Mouse (Mus musculus) gastrocnemius, postnatal 10 days (tissue): Measurements from ENCODE around the gene Chmp5. TPM values are rescaled to one million over a fixed set of nuclear protein-coding genes. Genes with fewer than 3 reads are reported as not detected.
"Not testable (repeated sequence)": the region's sequence is repeated elsewhere in the genome, so short reads cannot be mapped to it uniquely, and the experiment has no call there.

Source experiments
- DNase-seq: peaks from one replicate; pipeline ENCODE4 v3.0.0; 2021; ENCODE audit warnings: mixed read lengths
- long read RNA-seq, 2 experiments: library from polyadenylated mRNA; stranded (forward); transcript quantifications; one replicate each; pipeline ENCODE4 v2.0.0; 2021
- total RNA-seq, 2 experiments: library from RNA; stranded (reverse); gene quantifications; 2 replicates each; pipeline ENCODE4 v1.2.3; 2021

The Chmp5 gene
- total RNA-seq, result 10 to 100 TPM; 33.0 to 33.9 TPM
- long read RNA-seq, experiment 1, transcript Chmp5-201 (8 exons, 1,519 nt), result major isoform, 46 of 47 reads
- long read RNA-seq, experiment 1, partial matches to known transcripts, result 1 of 47 reads
- long read RNA-seq, experiment 1, other reads (novel, unspliced or antisense), result 0 of 47 reads
- long read RNA-seq, experiment 2, transcript Chmp5-201 (8 exons, 1,519 nt), result major isoform, 44 of 45 reads
- long read RNA-seq, experiment 2, partial matches to known transcripts, result 1 of 45 reads
- long read RNA-seq, experiment 2, other reads (novel, unspliced or antisense), result 0 of 45 reads

DNA sequence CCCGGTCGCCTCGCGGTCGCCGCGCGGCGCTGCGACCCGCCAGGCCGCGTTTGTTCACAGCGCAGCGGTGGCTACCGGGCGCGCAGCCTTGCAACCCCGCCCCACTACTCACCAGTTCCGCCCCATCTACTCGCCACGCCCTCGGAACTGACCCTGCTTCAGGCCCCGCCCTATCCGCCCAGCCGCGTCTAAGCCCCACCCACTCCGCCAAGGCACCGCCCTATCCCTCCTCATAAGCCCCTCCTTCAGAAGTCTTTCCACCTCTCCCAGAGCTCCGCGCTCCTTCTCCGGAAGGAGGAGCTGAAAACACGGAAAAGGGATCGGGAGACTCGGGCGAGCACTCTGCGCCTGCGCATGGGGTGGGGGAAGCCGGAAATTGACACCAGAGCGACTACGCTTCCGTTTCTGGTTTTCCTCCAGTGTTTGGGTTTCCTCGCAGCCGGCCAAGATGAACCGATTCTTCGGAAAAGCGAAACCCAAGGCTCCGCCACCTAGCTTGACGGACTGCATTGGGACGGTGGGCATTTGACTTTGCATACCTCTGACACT, at the start of gene Chmp5, which contains the start of gene Bag1:
TSS of gene Chmp5 (plus strand) at position 248 of the 549 bp plus-strand sequence.
TSS of gene Bag1 (minus strand) at position 135 of the 549 bp plus-strand sequence.
- DNase-seq, result peak; percentile 99

DNA sequence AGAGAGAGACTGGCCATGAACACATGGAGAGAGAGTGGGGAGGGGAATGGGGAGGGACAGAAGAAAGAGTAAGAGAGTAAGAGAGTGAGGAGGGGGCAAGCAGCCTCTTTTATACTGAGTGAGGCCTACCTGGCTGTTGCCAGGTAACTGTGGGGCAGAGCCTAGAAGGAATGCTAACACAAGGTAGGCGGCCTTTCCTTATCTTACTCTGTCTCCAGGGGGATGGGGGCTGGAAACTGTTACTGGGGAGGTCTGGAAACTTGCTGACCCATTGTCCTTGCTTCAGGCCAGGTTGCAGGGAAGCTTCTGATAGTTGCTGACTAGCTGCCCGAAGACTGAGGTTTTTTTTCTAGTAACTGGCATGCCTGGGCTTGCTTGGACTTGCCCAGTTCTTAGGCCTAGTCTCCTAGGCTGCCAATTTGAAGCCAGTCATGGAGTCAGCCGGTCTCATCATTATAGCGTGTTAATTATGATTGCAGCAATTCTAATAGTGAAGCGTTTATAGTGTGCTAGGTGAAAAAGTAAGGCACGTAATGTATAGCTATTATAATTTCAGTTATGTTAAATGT, 49.6 kb upstream of the Chmp5 start:
- no peak for DNase-seq

DNA sequence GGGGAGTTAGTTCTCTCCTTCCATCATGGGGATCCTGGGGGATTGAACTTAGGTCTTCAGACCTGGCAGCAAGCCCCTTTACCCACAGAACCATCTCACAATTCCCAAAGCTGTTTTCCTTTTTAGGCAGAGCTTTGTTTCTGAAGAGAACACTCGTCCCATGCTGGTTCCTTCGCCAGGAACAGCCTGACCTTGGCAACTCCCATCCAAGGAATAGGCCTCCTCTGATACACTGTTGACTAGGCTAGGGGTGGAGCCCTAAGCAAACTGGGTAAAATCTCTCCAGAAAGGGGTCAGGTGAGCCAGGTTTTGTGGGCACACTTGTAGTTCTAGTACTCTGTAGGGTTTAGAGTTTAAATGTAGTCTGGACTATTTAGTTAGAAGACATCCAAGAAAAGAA, 48.9 kb upstream of the Chmp5 start:
- DNase-seq, result no peak

DNA sequence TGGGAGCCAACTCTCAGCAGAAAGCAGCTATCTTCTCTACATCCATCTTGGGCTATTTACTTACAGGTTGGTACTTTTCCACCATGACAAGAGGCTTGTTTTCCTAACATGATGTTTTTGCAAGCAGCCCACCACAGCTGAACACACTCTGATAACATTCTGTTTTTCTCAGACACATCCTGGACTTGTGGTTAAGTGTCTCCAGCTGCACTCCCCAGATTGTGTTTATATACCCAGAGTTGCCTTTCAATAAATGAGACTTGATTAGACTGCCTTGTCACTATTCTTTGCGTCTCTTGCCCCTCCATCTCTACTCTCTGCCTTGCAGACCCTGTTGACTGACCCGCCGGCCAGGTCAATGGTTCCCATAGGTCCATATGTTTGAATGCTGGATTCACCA, 48.1 kb upstream of the Chmp5 start:
- no peak for DNase-seq

DNA sequence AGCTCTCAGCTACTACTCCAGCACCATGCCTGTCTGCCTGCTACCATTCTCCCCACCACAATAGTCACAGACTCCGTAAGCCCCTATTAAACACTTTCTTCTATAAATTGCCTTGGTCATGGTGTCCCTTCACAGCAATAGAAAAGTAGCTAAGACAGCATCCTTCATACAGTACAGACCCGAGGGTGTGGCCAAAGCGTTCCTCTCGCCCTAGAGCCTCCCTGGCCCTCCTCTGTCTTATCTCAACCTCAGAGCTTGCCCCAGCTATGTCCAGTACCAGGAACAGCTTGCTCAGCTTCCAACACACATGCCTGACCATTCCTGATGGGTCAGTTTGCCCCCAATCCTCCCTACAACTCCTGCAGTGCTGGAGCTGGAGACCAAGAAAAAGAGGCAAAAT, 47.6 kb upstream of the Chmp5 start:
- no peak for DNase-seq

DNA sequence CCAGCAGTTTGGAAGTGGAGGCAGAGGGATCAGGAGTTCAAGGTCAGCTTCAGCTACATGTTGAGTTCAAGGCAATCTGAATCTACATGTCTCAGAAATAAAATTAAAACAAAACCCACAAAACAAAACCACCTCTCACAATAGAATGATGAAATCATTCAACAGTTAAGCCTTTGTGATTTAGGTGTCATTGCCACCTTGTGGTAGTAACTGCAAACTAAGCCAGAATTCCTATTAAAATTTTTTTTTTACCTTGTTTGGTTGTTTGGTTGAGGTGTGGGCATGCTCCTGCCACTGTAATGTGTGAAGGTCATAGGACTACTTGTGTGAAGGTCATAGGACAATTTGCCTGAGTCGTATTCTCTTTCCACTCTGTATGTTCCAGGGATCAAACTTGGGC, 41.9 kb upstream of the Chmp5 start:
- DNase-seq, result no peak

DNA sequence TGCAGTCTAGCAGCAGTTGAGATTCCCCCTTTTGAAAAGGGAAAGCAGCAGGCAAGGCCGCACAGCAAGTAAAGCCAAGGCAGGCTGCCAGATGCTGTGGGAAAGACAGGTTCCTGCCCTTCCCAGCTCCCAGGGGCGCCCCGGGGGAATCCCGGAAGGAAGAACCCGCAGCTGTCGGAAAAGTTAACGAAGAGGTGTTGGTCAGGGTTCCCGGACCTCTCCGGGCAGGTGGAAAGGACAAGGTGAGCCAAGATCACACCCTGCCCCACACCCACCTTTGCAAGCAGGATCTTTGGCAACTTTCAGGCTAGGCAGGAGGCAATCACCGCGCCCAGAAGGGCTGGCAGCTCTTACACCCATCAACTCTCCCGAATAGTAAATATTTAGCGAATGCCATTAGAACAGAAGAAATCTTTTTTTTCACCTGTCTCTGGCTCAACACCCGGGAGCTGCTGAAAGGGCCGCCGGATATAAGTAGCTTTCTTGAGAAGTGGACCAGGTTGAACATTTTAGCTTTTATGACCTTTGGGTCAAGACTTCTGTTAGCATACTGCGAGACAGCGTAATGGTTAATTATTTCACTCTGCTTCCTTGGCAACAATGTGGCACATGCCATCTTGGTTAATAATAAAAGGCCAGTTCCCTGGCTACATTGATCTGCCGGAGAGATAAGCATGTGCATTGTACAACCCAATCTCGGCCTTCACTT, 39.8 kb upstream of the Chmp5 start:
- peak; percentile 56 for DNase-seq

DNA sequence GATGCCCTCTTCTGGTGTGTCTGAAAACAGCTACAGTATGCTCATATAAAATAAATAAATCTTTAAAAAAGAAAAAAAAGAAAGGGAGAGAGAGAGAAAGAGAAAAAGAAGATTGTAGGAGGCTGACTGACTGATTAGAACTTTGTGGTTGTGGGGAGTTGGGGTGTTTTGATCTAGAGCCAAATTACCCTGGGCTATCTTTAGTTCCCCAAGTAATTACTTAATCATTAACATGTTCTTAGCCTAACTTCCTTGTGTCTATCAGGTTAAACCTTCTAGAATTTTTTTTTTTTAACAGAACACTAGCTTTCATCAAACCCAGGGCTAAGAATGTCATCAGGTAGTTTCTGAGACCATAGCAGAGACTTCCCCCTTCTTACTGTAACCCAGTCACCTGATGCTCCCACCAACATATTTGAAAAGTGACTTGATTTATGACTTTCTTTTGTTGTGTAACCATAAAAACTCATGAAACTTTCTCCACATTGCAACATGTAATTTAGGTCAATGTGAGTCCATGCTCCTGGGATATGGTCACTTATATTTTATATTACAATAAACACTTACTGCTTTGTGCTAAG, 33.8 kb upstream of the Chmp5 start:
- DNase-seq, result no peak

DNA sequence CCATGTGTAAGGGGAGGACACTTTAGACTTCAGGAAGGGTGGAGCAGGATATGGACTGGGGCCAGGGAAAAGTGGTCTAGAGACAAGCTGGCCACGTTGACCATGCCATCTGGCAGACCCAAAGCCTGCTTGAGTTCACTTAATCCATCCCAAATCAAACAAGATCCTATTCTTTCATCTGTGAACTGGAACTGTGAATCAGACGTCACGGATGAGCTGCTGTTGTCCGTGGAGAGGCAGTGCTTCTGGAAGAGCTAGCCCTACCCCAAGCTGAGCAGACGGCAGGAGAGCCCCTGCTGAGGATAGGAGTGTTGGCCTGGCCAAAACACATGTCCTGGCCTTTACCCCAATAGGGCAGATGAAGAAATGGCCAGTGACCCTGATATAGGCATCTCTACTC, 32.3 kb upstream of the Chmp5 start:
- no peak for DNase-seq

DNA sequence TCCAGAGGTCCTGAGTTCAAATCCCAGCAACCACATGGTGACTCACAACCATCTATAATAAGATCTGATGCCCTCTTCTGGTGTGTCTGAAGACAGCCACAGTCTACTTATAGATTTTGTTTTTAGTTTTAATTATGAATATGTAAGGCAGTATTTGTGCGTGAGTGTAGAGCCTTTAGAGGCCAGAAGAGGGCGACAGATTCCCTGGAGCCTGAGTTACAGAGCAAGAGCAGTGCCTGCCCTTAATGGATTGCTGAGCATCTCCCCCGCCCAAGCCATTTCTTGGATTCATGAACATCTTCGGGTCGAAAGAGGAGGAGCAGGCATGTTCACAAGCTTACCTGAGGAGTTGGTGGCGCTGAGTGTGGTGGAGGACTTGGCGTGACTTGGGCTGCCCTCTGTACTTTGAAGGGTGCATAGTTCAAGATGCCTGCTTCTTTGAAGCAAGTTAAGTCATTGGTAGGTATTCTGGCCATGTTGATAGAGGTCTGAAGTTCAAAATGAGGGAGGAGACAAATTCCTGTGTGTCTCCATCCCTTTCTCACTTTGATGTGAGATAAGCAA, 31.5 kb upstream of the Chmp5 start:
- DNase-seq, result no peak

DNA sequence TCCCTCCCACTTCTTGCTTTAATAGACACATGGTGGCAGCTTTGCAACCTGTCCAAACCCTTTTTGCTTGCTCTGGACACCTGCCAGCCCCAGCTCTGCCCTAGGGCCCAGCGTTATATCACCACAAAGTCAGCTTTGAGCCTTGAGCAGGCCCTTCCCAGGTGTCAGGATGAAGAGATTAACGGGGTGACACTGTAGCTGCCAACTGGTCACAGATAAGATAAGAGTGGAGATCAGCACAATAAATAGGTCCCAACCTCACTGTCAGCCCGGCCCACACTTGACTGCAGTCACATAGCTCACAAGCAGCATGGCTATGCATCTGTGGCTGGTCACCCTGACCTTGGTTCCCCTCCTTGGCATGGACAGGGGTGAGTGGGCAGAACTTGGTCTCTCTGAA, 28.4 kb upstream of the Chmp5 start, which contains the start of gene Spink4:
TSS of gene Spink4 (plus strand) at position 268 of the 400 bp plus-strand sequence.
- no peak for DNase-seq

DNA sequence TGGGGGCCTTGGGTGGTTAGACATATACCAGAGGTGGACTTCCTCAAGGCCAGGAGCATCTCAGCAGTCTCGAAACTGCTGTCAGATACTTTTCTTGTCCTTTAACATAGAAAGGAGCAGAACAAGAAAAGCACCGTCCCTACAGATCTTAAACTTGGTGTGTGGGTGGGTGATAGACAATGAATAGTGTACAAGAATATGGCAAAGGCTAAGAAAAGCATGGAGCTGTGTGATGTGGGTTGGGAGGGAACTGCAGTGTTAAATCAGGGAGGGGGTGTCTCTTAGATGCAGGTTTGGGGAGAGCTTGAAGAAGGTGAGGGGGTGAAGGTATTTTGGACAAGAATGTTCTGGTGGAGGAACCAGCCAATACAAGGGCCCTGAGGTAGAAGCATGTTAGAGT, 27.6 kb upstream of the Chmp5 start:
- DNase-seq, result no peak

DNA sequence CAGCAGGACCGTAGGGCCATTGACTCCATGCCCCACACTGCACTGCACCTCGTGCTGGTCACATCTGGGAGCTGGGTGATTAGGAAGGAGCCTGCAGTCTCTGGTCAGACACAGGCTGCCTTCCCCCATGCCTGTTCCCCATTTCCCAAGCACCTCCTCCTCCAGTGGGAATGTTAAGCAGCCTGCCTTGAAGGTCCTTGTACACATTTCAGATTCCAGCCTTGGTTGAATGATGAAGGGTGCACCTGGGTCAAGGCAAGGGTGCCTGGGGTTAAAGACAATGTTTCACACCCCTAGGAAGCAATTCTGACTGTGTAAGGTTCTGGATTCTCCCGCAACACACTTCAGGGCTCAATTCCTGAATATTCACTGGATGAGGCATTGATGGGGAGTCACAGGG, 26.9 kb upstream of the Chmp5 start:
- DNase-seq, result no peak

DNA sequence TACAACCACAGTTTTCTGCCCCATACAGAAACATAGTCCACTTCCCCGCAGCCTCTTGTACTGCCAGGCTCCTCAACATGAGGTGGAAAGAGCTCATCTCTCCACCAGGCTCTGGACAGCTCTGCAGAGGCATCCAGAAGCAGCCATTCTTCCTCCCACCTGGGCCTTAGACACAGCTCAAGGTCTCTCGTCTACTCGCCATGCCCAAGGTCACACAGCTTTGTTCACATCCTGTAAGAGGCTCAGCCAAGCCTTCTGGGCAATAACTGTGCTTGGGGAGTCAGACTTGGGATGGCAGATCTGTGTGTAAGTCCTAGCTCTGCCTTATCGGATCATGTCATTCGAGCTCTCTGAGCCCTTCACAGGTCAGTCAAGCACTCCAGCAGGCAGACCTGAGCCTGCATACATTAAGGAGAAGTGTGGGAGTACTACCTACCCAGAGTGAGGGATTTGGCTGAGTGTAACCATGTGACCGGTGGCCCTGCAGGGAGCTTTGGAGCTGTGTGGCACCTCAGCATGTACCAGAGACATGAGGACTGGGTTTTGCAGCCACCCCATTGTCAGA, 25.0 kb upstream of the Chmp5 start:
- no peak for DNase-seq

DNA sequence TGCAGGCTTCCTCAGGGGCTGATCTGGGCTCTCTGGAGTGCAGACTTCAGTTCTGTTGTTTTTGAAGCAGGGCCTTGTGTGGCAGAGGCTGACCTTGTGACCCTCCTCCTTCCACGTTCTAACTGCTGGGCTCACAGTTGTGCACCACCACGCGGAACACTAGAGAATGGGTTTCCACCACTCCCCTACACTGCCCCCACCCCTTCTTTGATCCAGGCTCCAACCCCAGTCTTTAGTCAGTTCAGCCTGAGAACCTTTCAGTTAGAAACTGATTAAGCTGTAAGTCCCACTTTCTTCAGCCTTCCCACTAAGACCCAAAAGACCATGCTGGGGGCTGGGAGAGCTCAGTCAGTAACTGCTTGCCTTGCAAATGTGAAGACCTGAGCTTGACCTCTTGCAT, 22.6 kb upstream of the Chmp5 start:
- no peak for DNase-seq

DNA sequence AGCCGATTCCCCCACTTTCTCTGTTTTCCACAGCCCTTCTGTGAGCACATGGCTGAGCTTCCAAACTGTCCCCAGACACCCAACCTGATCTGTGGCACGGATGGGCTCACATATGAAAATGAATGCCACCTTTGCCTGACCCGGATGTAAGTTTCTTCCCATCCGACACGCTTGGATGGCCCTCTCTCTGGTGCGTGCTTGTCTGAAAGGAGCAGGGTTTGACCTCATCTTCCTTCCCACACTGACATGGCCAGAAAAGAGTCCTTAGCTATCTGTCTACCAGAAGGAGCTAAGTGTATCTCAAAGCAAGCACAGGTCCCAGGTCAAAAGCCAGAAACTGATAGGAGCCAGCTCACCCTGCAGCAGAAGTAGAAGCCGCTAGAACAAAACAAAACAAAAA, 19.2 kb upstream of the Chmp5 start:
- DNase-seq, result no peak

DNA sequence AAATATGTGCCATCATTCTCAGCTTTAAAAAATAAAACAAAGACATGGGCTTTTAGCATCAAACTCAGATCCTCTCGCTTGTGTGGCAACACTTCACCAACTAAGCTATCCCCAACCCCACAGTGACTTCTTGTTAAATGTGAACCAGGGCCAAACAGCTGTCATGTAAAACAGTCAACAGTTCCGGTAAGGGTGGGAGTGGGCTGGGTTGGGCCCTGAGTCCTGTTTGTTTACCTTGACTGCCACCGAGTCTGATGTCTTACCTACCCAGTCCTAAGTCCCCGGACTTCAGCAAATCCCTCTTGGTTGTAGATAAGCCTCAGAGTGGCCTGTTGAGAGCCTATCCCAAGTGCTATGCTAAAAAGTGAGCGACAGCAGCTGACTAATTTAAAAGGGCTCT, 14.5 kb upstream of the Chmp5 start:
- DNase-seq, result no peak

DNA sequence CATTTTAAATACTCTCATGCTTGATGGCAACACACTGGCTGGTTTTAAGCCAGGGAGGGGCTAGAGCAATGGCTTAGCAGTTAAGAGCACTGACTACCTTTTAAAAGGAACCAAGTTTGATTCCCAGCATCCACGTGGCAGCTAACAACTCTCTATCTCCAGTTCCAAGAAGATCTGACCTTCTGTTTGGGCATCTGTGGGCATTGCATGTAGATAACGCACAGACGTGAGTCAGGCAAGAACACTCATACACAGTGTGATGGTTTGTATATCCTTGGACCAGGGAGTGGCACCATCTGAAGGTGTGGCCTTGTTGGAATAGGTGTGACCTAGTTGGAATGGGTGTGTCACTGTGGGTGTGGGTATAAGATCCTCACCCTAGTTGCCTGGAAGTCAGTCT, 13.8 kb upstream of the Chmp5 start:
- DNase-seq, result not testable (repeated sequence)

DNA sequence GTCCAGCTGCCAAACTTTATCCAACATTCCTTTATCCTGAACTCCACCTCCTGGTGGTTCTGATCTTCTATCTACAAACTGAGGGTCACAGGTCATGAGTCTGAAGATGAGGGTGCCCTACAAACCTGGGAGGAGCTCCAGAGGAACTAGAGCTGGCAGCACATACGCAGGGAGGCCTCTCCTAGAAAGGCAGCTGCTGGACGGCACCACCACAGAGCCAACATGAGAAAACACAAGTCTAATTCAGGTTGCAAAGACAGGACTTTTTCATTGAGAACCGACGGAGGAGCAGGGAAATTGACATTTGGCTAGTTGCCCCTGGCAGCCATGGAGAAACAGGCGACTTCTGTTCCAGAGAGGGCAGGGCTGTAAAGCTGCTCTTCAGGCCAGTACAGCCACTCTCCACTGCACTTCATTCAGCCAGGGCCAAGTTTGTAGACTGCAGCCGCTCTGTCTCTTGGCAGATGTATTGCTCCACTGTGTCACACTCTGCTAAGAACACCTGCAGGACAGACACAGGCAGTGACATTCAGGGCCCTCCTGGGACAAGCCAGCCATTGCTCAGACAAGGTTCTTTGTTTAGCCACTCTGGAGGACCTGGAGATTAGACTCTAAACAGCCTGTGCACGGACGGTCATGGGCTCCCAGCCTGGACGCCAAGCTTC, 11.9 kb upstream of the Chmp5 start:
- DNase-seq, result peak; percentile 65

DNA sequence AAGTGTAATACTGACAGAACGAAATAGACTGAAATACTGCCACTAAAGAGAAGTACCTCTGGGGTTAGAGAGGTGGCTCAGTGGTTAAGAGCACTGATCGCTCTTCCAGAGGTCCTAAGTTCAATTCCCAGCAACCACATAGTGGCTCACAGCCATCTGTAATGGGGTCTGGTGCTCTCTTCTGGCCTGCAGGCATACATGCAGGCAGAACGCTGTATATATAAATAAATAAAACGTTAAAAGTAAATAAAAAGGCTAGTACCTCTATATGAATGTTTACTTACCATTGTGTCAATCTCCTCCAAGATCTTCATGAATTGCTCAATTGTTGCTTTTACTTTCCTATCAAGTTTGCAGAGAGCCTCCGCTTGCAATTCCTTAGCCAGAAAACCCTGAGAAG, 9.4 kb upstream of the Chmp5 start:
- no peak for DNase-seq

DNA sequence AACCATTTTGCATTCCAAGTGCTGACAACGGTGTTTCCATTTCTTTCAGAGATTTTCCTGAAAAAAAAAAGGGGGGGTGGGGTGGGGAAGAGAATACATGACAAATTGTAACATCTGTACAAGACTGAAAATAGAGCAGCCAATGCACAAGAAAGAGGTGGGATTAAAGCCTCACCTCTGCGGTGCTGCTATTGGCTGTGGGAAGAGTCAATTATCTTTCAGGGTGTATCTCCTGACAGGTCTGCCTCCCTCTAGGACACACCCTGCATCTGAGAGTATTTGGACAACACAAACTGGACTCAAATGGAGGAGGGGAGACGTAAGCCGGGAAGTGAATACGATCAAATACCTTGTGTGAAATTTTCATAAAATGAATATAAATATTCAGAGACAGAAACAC, 4.6 kb upstream of the Chmp5 start:
- DNase-seq, result no peak
